Mouse (Mus musculus) gastrocnemius, postnatal 4 days (tissue): ENCODE measurements at regions not wholly inside any gene's neighbourhood (a gene's known extent, or its start where the extent isn't known, plus 50 kb on each side); places are given as distances from the start of the nearest gene placed in this dataset. TPM values are rescaled to one million over a fixed set of nuclear protein-coding genes. Genes with fewer than 3 reads are reported as not detected.

ENCODE experiments used
- DNase-seq, 2 experiments: peaks; one replicate each; pipeline ENCODE4 v3.0.0; 2021 to 2022; ENCODE audit warnings: low spot score in 2 of 2, mixed read lengths in 2 of 2
- microRNA-seq: library from miRNA; unstranded; fragments of <30 nt; microRNA quantifications from one replicate; pipeline ENCODE4 v1.2.0, GENCODE M21; 2021

- no peak for DNase-seq
Observed at GRCm38 (mm10) chr11:28660377-28660776, 76.3 kb upstream of the Ccdc85a start.

- DNase-seq: no peak
Observed at GRCm38 (mm10) chr11:28655169-28655846, 71.2 kb upstream of the Ccdc85a start.

- no peak for DNase-seq
Observed at GRCm38 (mm10) chr11:28649446-28649845, 65.3 kb upstream of the Ccdc85a start.

- no peak for DNase-seq
Observed at GRCm38 (mm10) chr11:28648916-28649315, 64.8 kb upstream of the Ccdc85a start.

GRCm38 (mm10) chr11:28639081-28639480 lies 55.0 kb upstream of the Ccdc85a start:
- DNase-seq: no peak

- no peak for DNase-seq
Observed at GRCm38 (mm10) chr11:28636752-28637151, 52.6 kb upstream of the Ccdc85a start.

Small RNAs in the stretch of these regions (microRNA-seq; reads per million reads assigned to microRNA genes)
- not detected for gene Mir216a
- gene Mir216b: not detected
- gene Mir216c: not detected
- gene Mir217: 4.9 reads per million, percentile 17 among the genes with 10 or more reads in this experiment
